Mouse (Mus musculus): ENCODE measurements around the gene Gpx8.
A peak's percentile ranks its signal among the peaks of the same experiment; 100 is the strongest.
"Not testable (repeated sequence)": the region's sequence is repeated elsewhere in the genome, so short reads cannot be mapped to it uniquely, and the experiment has no call there.

The Gpx8 gene

DNA sequence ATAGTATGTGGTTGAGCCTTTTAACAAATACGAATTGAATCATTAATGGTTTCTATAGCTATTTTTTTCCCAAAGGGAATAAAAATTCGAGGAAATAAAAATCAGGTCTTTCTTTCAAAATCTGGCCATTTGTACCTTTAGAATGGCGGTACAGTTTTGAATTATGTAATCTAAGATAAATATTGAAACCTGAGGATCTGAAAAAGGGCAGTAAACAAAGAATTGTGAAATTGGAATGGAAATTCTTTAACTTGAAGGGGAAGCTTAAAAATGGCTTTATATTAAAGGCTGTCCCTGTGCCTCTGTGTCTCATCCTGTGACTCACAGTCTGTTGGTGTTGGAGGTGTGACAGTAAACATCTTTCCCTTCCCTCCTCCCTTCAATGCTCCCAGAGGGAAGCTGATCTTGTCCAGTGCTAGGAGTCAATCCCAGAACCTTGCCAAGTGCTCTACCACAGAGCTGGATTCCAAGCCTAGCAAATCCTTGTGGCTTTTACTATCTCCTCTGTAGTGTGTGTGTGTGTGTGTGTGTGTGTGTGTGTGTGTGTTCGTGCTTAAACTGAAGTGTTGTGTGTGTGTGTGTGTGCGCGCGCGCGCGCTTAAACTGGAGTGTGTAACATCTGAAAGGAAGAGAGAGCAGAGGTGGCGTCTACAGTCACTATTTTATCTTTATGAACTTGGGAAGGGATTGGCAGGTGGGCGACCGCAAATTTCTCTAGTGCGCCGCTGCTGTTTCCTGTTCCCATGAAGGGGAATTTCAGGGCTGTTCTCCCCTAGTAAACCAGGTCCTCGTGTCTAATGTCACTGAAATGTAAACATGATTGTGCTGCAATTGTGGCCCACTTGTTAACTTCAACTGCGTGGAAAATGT, 22.7 kb downstream of the Gpx8 start:
- no peak for DNase-seq (ENCODE audit: low spot score)

DNA sequence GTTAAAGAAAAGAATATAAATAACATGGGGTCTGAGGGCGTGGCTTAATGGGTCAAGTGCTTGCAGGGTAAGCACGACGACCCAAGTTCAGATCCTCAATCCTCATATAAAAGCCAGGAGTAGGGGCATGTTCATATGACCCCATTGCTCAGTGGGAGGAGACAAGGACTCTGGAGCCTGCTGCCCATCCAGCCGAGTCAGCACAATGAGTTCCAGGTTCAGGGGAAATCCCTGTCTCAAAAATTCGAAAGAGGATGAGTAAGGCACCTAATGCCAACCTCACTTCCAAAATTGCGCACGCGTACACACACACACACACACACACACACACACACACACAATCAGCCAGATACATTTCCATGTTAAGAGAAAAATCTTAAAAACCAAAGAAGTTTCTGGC, 23.7 kb downstream of the Gpx8 start:
- no peak for DNase-seq (ENCODE audit: low spot score)

GRCm38 (mm10) chr13:113021521-113021920, 24.7 kb downstream of the Gpx8 start:
- DNase-seq (ENCODE audit: low spot score), result no peak

DNA sequence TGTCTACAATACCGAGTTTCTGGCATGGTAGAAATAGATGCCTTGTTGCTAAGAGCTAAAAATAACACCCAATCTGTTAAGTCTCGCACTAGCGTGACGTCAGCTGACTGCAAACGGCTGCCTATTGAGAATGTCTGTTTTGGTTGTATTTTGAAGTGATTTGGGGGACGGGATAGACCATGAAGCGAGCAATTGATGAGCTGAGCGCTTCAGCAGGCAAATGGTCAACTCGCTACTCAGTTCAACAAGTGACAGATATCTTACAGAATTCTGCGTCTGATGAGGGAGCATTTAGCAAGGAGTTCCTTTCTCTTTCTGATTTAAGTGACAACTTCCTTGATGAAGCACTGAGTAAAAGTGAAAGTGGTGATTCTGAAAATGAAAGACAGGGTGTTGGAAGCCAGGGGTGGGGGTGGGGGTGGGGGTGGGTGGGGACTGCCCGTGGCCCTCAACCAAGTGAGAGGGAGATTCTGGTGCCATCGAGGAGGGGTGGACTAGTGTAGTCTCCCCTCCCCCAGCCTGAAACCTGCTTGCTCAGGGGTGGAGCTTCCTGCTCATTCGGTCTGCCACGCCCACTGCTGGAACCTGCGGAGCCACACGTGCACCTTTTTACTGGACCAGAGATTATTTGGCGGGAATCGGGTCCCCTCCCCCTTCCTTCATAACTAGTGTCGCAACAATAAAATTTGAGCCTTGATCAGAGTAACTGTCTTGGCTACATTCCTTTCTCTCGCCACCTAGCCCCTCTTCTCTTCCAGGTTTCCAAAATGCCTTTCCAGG, 32.8 kb downstream of the Gpx8 start:
- DNase-seq (ENCODE audit: low spot score), result not testable (repeated sequence)

DNA sequence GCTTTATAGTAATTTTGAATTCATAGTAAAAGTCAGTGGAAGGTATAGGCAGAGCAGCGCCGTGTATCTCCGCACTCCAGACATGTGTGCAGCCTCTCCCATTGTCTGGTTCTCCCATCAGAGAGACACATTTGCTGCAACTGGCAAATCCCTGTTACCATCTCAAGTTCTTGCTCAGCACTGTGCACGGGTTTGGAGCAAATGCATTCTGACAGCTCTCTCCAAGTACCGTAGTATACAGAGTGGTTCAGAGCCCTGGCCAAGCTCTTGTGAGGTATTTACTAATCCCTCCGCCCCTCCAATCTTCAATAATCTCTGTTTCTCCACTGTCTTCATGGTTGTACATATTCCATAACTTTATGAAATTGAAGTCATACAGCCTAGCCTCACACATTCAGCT, 33.5 kb downstream of the Gpx8 start:
- no peak for DNase-seq (ENCODE audit: low spot score)

DNA sequence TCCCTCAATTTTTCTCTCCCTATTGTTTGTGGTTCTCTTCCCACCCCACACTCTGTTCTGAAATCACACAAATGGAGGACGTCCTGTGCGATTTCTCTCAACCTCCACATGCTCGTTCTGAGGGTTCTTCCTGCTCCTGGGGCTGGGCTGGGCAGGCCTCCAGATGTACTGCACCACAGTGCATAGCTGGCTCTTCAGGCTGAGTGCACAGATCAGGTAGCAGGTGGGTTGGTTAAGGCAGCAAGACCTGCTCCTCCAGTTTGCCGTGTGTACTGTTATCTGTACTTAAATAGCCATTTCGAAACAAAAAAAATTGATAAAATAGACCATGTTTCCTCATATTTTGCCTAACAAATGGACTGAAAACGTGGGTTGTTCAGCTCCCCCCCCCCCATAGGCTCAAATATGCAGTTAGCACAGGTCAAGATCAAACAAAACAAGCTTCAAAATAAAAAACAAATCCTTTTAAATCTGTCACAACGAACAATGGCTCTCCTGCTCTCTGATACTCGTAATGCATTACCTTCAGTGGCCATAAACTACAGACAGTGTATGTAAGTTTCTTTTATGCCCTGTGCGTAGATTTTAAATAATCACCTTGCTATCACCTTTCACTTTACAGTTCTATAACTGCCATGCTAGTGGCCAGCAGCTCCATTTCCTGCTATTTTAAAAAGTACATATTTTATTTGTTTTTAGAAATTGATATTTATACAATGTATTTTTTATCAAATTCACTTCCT, 45.5 kb downstream of the Gpx8 start:
- no peak for DNase-seq (ENCODE audit: low spot score)

DNA sequence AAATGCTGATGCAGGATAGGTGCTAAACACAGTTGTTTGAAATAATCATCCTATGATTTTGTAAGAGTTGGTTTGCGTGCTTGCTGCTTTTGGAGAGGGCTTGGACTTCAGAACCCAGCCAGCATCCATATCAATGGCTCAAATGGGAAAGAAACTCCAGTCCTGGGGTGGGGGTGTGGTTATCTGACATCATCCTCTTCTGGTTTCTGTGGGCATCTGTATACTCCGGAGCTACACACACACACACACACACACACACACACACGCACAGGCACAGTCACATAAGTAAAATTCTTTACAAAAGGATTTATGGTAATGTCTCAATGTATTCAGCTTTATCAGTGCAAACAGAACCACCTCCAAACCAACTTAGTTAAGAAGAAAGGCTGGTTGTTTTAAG, 46.1 kb downstream of the Gpx8 start:
- no peak for DNase-seq (ENCODE audit: low spot score)

DNA sequence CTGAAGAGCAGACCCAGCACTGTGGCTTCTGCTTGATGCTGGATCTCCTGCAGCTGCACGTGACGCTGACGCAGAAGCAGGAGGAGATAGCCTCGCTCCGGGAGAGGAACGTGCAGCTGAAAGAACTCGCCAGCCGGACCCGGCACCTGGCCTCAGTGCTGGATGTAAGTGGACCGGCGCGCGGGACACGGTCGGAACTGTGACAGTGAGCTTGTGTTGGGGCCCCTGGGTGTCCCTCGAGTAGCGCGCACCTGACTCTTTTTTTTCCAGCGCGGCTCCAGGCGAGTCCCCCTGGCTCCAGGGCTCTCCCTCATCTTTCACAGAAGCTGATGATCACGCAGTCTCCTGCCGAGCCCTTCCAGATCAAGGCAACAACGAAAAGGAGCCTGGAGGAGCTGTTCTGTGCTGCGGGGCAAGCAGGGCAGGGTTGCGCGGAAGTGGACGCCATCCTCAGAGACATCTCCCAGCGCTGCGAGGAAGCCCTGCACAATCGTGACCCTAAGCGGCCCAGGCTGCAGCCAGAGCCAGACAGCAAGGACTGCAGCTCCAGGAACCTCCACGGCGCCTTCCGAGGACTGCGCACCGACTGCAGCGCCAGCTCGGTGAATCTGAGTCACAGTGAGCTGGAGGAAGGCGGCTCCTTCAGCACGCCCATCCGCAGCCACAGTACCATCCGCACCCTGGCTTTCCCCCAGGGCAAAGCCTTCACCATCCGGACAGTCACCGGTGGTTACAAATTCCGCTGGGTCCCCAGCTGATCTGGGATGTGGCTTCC, 47.6 kb downstream of the Gpx8 start:
- DNase-seq (ENCODE audit: low spot score), result no peak

- DNase-seq (ENCODE audit: low spot score), result no peak
These were observed 48.8 kb downstream of the Gpx8 start for GRCm38 (mm10) chr13:112997369-112997768.

DNA sequence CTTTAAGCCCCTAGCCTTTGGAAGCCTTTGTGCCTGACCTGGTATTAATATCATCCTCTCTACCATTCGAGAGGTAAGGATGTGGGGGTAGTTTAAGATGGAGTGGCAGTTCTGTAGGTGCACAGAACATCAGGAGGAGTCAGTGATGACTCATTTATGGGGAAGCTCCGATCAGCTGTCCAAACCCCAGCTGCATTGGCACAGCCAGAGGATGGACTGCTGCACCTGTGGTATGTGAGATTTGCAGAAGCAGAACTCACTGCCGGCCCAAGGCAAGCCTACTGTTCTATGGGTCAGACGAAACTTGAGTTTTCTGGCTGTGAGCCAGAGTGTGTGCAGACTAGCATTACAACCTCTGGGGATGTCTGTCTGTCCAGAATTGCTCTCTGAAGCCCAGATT, 49.8 kb downstream of the Gpx8 start:
- no peak for DNase-seq (ENCODE audit: low spot score)

DNA sequence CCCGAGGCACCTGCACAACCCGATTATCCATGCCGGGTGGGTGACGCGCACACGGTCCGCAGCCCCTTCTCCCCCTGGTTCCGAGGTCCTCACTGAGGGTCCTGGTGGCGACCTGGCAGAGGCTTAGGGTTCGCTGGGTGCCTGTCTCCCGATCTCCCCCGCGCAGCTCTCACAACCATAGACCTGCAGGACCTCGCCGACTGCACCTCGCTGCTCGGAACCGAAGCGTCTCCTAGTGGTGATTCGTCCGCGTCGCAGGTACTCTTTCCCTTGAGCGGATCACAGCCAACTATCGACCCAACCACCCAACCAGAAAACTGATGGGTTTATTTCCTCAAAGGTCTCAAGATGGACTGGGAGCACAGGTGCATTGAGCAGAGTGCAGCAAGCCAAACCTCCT, 52.0 kb downstream of the Gpx8 start:
- DNase-seq (ENCODE audit: low spot score), result peak; percentile 15

GRCm38 (mm10) chr13:112993531-112994152, 52.6 kb downstream of the Gpx8 start, which contains the start of gene Mcidas:
TSS of gene Mcidas (plus strand) at chr13:112993845.
- no peak for DNase-seq (ENCODE audit: low spot score)
